Mouse (Mus musculus): ENCODE results near the gene Hlx.

Gene Hlx

GRCm38 (mm10) chr1:184716117-184716516, 16.3 kb downstream of the Hlx start:
- DNase-seq (ENCODE audit: low spot score) = no peak

GRCm38 (mm10) chr1:184715693-184716092, 16.7 kb downstream of the Hlx start:
- DNase-seq (ENCODE audit: low spot score) = no peak

DNA sequence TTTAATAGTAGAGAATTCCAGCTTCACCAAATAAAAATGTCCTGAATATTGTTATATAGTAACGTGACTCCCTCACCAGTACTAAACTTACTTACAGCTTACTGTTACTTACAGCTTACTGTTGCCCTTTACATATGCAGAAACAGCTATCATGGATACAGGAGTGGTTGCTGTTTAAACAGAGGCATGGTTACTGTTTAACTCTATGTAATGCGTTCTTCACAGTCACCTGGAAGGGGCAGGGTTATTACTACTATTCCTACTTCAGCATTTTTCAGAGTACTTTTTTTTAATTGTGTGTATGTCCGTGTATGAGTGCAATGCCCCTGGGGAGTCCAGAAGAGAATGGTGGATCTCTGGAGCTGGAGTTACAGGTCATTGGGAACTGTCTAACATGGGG, 17.9 kb downstream of the Hlx start:
- no peak for DNase-seq (ENCODE audit: low spot score)

- DNase-seq (ENCODE audit: low spot score) = no peak
Observed at GRCm38 (mm10) chr1:184713716-184714115, 18.7 kb downstream of the Hlx start.

DNA sequence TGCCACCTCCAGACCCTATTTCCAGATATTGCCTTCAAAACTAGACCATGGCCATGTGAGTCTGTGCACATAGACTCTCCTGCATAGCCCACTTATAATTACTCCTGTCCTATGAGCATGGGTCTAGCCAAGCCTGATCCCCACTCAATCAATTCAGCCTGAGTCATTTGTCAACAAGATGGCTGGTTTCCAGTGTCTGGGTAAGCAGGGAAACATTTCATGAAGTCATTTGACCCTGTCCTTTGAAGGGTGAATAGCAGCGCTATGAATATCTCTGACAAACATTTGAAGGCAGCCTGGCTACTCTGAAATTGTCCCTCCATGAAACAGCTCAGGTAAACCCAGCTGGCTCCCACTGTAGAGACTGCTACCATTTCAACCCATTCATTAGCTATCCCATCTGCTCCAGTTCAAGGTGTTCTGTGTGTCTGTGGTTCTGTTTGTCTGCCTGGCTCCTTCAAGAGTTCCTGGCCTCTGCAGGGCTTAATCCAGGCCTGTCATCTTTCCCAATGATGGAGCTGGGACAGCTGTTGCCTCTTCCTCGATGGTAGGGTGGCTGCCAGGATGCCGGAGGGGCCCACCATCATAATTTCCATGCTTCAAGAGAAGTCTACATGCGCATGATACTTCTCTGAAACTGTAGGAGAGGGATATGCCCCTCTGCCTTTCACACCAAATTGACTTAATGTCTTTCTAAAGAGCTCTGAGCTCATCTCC, 24.7 kb downstream of the Hlx start:
- no peak for DNase-seq (ENCODE audit: low spot score)

DNA sequence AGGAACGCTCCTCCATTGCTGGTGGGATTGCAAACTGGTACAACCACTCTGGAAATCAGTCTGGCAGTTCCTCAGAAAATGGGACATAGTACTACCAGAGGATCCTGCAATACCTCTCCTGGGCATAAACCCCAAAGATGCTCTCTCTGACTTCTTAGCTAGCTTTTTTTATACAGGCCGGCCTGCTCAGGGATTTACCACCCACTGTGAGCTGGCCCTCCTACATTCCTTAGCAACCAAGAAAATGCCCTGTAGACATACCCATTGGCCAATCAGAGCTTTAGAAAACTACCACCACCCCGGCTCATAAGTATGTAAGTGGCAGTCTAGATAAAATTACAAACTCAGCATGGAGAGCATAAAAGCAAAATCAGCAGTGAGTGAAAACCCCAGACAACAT, 27.5 kb downstream of the Hlx start:
- DNase-seq (ENCODE audit: low spot score) = no peak

- no peak for DNase-seq (ENCODE audit: low spot score)
Observed at GRCm38 (mm10) chr1:184699295-184699694, 33.1 kb downstream of the Hlx start.

DNA sequence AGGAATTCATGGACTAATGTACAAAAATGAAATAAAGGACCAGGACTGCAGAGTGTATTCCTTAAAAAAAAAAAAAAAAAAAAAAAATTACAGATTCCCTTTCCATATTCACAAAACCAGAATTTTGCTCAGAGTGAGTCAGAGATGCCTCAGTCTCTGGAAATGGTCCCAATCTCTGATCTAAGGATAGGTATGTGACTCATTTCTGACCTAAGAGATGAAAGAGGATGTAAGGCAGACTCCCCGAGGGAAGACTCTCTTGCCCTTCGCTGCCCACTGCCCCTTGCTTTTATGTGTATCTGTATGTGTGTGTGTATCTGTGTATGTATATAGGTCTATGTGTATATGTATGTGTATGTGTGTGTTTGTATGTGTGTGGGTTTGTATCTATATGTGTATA, 37.0 kb downstream of the Hlx start:
- DNase-seq (ENCODE audit: low spot score) = no peak

DNA sequence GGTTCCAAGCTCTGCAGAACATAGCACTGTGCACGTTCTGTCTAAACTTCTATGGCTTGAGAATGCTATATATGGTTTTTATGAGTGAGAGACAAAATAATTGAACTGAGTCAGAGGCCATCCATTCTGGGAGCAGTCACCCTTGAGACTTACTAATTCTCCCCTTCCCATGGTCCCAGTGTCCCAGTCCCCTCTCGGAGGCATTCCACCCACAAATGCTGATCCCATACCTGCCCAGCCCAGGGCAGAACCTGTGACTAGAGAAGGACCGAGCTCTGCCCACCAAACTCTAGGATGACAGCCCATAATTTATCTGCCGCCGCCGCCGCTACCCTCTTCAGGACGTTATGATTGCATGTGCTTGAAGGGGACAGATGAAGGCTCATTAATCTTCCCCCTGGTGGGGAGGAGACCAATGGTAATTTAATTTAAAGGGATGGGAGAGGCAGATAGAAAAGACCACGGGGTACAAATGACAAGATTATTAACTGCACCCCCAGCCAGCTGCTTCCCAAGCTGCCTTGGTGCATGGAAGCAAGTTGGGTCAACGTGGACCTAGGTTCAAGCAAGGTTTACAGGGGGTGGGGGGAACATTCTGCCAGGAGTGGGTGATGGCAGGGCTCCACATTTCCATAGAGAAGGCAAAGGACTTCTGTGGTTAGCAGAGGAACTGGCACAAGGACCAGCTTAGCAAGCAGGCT, 40.1 kb downstream of the Hlx start:
- DNase-seq (ENCODE audit: low spot score) = no peak

DNA sequence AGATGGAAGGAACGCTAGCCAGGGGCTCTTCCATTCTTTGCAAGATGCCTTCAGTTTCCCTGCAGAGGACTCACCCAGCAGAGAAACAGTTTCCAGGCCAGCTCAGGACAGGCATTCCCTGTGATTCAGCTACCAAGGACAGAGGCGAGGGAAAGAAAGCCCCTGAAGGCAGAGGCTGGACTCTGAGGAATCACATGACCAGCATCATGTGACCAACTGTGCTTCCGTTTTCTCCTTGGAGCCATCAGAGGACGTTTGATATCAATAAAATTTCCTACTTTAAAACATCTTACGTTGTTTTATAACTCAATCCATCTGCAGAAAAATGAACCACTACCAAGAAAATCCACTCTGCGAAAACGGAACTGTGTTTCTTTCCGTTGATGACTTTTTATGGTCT, 41.2 kb downstream of the Hlx start:
- DNase-seq (ENCODE audit: low spot score) = no peak

DNA sequence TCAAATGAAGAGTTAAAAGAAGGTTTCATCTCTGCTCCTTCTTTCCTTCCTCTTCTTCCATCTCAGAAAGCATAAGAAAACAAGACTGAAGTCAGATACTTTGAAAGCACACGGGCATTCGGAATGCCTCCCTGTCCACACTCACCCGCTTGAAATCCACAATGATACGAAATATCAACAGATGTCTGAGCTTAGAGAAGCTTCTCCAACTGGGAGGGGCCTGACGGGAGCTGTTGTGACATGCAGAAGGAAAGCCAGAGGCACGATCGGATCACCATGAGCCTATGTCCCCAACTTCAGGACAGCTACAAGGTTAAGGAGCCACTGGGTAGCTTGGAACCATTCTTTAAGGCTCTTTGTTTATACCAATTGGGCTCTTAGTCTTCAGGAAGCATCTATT, 44.4 kb downstream of the Hlx start:
- no peak for DNase-seq (ENCODE audit: low spot score)

DNA sequence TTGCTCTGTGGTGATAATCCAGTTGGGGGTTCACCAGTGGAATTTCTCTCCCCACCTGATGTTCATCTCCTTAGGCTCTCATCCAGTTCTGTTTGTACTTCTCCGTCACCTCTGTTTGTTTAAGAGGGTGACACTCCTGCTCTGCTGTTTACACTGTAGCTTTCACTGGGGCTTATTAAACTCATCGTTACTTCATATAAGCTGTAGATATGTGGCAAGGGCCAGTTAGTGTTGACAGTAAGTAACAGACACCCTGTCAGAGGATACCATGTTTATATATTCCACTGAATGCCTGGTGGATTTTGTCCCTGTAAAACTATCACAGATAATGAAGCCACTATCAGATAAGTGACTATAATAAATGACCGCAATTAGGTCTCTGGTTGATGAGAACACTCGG, 44.9 kb downstream of the Hlx start:
- DNase-seq (ENCODE audit: low spot score) = no peak

- DNase-seq (ENCODE audit: low spot score) = no peak
Observed at GRCm38 (mm10) chr1:184683541-184683940, 48.9 kb downstream of the Hlx start.

DNA sequence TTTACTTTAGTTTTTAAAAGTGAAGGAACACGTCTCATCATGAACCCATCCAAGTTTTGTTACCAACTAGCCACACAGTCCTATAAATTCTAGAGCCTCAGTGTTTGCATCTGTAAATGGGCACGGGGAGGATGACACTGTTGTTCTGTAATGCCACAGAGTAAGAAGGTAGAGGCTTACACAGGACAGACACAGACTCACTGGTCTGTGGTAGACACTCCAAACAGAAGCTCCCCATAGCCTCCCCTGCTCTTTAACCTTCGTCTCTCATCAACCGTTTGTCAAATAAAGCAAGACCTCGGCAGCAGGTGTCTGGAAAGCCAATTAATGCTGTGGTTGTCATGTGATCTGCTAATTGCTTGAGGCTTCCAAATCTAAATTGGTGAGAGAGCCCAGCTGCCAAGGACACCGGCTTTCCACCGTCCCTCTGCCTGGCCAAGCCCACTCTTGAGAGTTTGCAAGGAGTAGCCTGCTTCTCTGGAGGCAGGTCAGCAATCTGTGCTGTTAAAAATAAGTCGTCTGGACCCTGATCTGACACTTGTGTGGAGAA, 52.9 kb downstream of the Hlx start:
- DNase-seq (ENCODE audit: low spot score) = no peak

GRCm38 (mm10) chr1:184677641-184678040, 54.8 kb downstream of the Hlx start:
- no peak for DNase-seq (ENCODE audit: low spot score)
